Comparison of ENCODE assay signal across 13 mouse cellular contexts in the genomic region with DNA sequence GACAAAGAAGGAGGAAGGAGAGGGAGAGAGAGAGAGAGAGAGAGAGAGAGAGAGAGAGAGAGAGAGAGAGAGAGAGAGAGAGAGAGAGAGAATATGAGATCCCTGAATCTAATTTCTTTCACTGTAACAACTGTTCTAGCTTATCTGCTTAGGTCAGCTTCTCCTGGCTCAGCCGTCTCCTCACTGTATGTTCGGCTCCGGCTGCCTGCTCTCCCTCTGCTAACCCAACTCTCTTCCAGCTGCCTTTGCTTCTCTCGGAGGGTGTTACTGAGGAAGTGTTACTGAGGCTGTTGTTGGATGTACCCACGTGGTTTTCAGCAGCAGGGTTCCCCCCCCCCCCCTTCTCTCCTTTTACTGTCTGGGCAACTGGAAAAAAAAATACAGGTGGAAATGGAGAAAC. TPM values are rescaled to one million over a fixed set of nuclear protein-coding genes. Genes with fewer than 3 reads are reported as not detected.
A peak's percentile ranks its signal among the peaks of the same experiment; 100 is the strongest.
DNase-seq lines count a peak whose midpoint lies in the region; ATAC-seq and TF ChIP-seq lines count a peak whose summit lies in the region.
"Had no signal": no experiment of that assay in that cellular context is flagged by ENCODE, and none has a peak within 500 bp of the region (broad histone marks: within the 10 kb centered on the region; RNA-seq: fewer than 3 reads in every experiment).

No protein-coding gene starts in this region.

- no peak overlapping the region for H3K9ac ChIP-seq in kidney, postnatal 0 days (ENCODE audit: low read depth, low read length)
- H3K9ac ChIP-seq in liver, postnatal 0 days (replicated peaks) = no peak overlapping the region

- H3K9me3 ChIP-seq in kidney, postnatal 0 days (replicated peaks; ENCODE audit: low read length) = no peaks in the 10 kb centered on the region
- no peaks in the 10 kb centered on the region for H3K9me3 ChIP-seq in liver, postnatal 0 days (ENCODE audit: low read length)

- H3K27me3 ChIP-seq in kidney, postnatal 0 days (ENCODE audit: insufficient read depth, low read length) = no peaks in the 10 kb centered on the region
- no peaks in the 10 kb centered on the region for H3K27me3 ChIP-seq in liver, postnatal 0 days (ENCODE audit: insufficient read depth, low read length)

- H3K4me3 ChIP-seq in kidney, postnatal 0 days (replicated peaks; ENCODE audit: low read depth, low read length) = no peak overlapping the region
- H3K4me3 ChIP-seq in liver, postnatal 0 days (ENCODE audit: low read depth, low read length) = no peak overlapping the region

- no peak overlapping the region for H3K27ac ChIP-seq in kidney, postnatal 0 days
- no peak overlapping the region for H3K27ac ChIP-seq in liver, postnatal 0 days (ENCODE audit: low read depth)

- TF ChIP-seq EP300 in liver, postnatal 0 days (IDR thresholded peaks at IDR 0.05; ENCODE audit: low read depth) = no peak

- no peak for TF ChIP-seq CTCF in kidney, postnatal 0 days (IDR thresholded peaks at IDR 0.05; ENCODE audit: low read depth)
- TF ChIP-seq CTCF in liver, postnatal 0 days (IDR thresholded peaks at IDR 0.05; ENCODE audit: low read depth) = no peak

- no peaks in the 10 kb centered on the region for H3K36me3 ChIP-seq in kidney, postnatal 0 days (ENCODE audit: insufficient read depth, low read length)
- H3K36me3 ChIP-seq in liver, postnatal 0 days (replicated peaks; ENCODE audit: insufficient read depth, low read length) = peaks cover 4% of the 10 kb centered on the region

- ATAC-seq in kidney, postnatal 0 days (replicated peaks; ENCODE audit: low FRiP score, low read depth) = no peak
- peak; percentile 61; the same call in 1 of the 2 replicates for ATAC-seq in erythroid progenitor cell, adult 5-6 weeks (replicated peaks; ENCODE audit: low FRiP score, poor library complexity, severe bottlenecking)
- ATAC-seq in liver, postnatal 0 days = peak; percentile 49

- H3K4me1 ChIP-seq in kidney, postnatal 0 days (replicated peaks; ENCODE audit: insufficient read depth, low read length) = no peaks in the 10 kb centered on the region
- peaks cover 18% of the 10 kb centered on the region for H3K4me1 ChIP-seq in liver, postnatal 0 days (ENCODE audit: insufficient read depth)

- H3K4me2 ChIP-seq in kidney, postnatal 0 days (ENCODE audit: low read length) = peak overlapping the region; percentile 29
- no peak overlapping the region; the same call in 1 of the 2 replicates for H3K4me2 ChIP-seq in liver, postnatal 0 days (ENCODE audit: low read depth, low read length)

- DNase-seq in embryo, embryonic 11 days = peak; percentile 18
- no peak for DNase-seq in embryo, embryonic 9.5 days (ENCODE audit: extremely low spot score)
- no peak for DNase-seq in kidney, postnatal 0 days (ENCODE audit: low spot score)
- DNase-seq in kidney, postnatal 14 days = no peak
- no peak for DNase-seq in liver, postnatal 0 days
- no peak for DNase-seq in adrenal gland, postnatal 4 days (ENCODE audit: low spot score in 2 of 2)
- no peak for DNase-seq in urinary bladder, postnatal 10 days (ENCODE audit: low spot score)
- DNase-seq: adrenal gland, postnatal 14 days; cerebellum, postnatal 36 days; lung, adult 2 months; midbrain, embryonic 14.5 days had no signal

- 7% methylated on average over 5 of the region's 5 CpGs for WGBS in kidney, postnatal 0 days
- WGBS in liver, postnatal 0 days (ENCODE audit: insufficient replicate concordance) = 7% methylated on average over 5 of the region's 5 CpGs

RNA-seq across cellular contexts. Expression of gene Vwce, which starts 6.1 kb away (rescaled TPM):
- polyA plus RNA-seq in kidney, postnatal 0 days (2015; fragmentation: Nextera tagmentation; extraction: Ambion mirVana) = 2.7 and 3.0 TPM in 2 replicates
- total RNA-seq in erythroid progenitor cell, adult 5-6 weeks (2015; ENCODE audit: low replicate concordance) = not detected in 2 replicates
- 1.2 TPM in 1 of 2 replicates, not detected in the other for total RNA-seq in erythroid progenitor cell, adult 5-6 weeks (2017; ENCODE audit: low replicate concordance)
- polyA plus RNA-seq in liver, postnatal 0 days (2015; fragmentation: Nextera tagmentation; extraction: Ambion mirVana) = 18.2 and 19.9 TPM in 2 replicates
- total RNA-seq in adrenal gland, postnatal 4 days (2021) = 1 to 10 TPM; 2.2 to 4.9 TPM

RNA-seq across cellular contexts. Expression of gene Tkfc, which starts 34.6 kb away (rescaled TPM):
- polyA plus RNA-seq in kidney, postnatal 0 days (2015; fragmentation: Nextera tagmentation; extraction: Ambion mirVana) = 42.2 and 54.4 TPM in 2 replicates
- 4.6 and 6.1 TPM in 2 replicates for total RNA-seq in erythroid progenitor cell, adult 5-6 weeks (2015; ENCODE audit: low replicate concordance)
- 1.2 TPM in 1 of 2 replicates, not detected in the other for total RNA-seq in erythroid progenitor cell, adult 5-6 weeks (2017; ENCODE audit: low replicate concordance)
- polyA plus RNA-seq in liver, postnatal 0 days (2015; fragmentation: Nextera tagmentation; extraction: Ambion mirVana) = 82.1 and 133 TPM in 2 replicates
- total RNA-seq in adrenal gland, postnatal 4 days (2021) = 10 to 100 TPM; 41.2 to 62.6 TPM

RNA-seq across cellular contexts. Expression of gene Ddb1, which starts 35.0 kb away (rescaled TPM):
- 205 and 225 TPM in 2 replicates for polyA plus RNA-seq in kidney, postnatal 0 days (2015; fragmentation: Nextera tagmentation; extraction: Ambion mirVana)
- total RNA-seq in erythroid progenitor cell, adult 5-6 weeks (2015; ENCODE audit: low replicate concordance) = 58.0 and 75.0 TPM in 2 replicates
- 168 and 208 TPM in 2 replicates for total RNA-seq in erythroid progenitor cell, adult 5-6 weeks (2017; ENCODE audit: low replicate concordance)
- polyA plus RNA-seq in liver, postnatal 0 days (2015; fragmentation: Nextera tagmentation; extraction: Ambion mirVana) = 68.7 and 81.3 TPM in 2 replicates
- total RNA-seq in adrenal gland, postnatal 4 days (2021) = 100 to 1,000 TPM; 353 to 388 TPM

RNA-seq across cellular contexts. Expression of gene Pga5, which starts 37.8 kb away (rescaled TPM):
- 0.43 and 0.70 TPM in 2 replicates for polyA plus RNA-seq in kidney, postnatal 0 days (2015; fragmentation: Nextera tagmentation; extraction: Ambion mirVana)
- not detected in 2 replicates for total RNA-seq in erythroid progenitor cell, adult 5-6 weeks (2015; ENCODE audit: low replicate concordance)
- total RNA-seq in erythroid progenitor cell, adult 5-6 weeks (2017; ENCODE audit: low replicate concordance) = not detected in 2 replicates
- polyA plus RNA-seq in liver, postnatal 0 days (2015; fragmentation: Nextera tagmentation; extraction: Ambion mirVana) = 0.07 TPM in 1 of 2 replicates, not detected in the other
- under 1 TPM in 1 of 2 experiments, not detected in 1; 0.56 TPM for total RNA-seq in adrenal gland, postnatal 4 days (2021)
- total RNA-seq: adrenal gland, postnatal 14 days had no signal
- polyA plus RNA-seq: hindbrain, embryonic 11.5 days; lung, adult 2 months; midbrain, embryonic 14.5 days had no signal

RNA-seq across cellular contexts. Expression of gene Vps37c, which starts 48.5 kb away (rescaled TPM):
- polyA plus RNA-seq in kidney, postnatal 0 days (2015; fragmentation: Nextera tagmentation; extraction: Ambion mirVana) = 32.1 and 35.5 TPM in 2 replicates
- 10.8 and 26.0 TPM in 2 replicates for total RNA-seq in erythroid progenitor cell, adult 5-6 weeks (2015; ENCODE audit: low replicate concordance)
- 3.3 and 6.0 TPM in 2 replicates for total RNA-seq in erythroid progenitor cell, adult 5-6 weeks (2017; ENCODE audit: low replicate concordance)
- 8.2 and 9.4 TPM in 2 replicates for polyA plus RNA-seq in liver, postnatal 0 days (2015; fragmentation: Nextera tagmentation; extraction: Ambion mirVana)
- total RNA-seq in adrenal gland, postnatal 4 days (2021) = 10 to 100 TPM; 27.0 to 28.6 TPM

Comparison
In these comparisons a context has a peak if more than half of its experiments do, and no peak if none do; other contexts are left out.
1. RNA of gene Tkfc, which starts 34.6 kb away (total RNA-seq): 41.2 to 62.6 TPM in adrenal gland, postnatal 4 days; 1.2 to 6.1 TPM in erythroid progenitor cell, adult 5-6 weeks; every median in the first group is over 4 times any median in the second.